Mouse (Mus musculus) myocyte (in vitro differentiated cells): ENCODE measurements around the gene Eif4b. TPM values are rescaled to one million over a fixed set of nuclear protein-coding genes. Genes with fewer than 3 reads are reported as not detected.

Experiments used
- H3K27me3 ChIP-seq: one replicate; pipeline ENCODE4 v1.6.1; 2011; ENCODE audit not compliant: control insufficient read depth, insufficient read depth, insufficient read length
- H3K36me3 ChIP-seq: one replicate; pipeline ENCODE4 v1.6.1; 2011; ENCODE audit not compliant: control insufficient read depth, insufficient read depth
- H3K4me2 ChIP-seq: one replicate; pipeline ENCODE4 v1.6.1; 2011; ENCODE audit warnings: low read depth, control low read depth
- H3K4me3 ChIP-seq: one replicate; pipeline ENCODE4 v1.5.1; 2011; ENCODE audit warnings: mild to moderate bottlenecking, control low read depth, moderate library complexity
- H3K79me2 ChIP-seq: one replicate; pipeline ENCODE4 v1.6.1; 2011; ENCODE audit not compliant: control insufficient read depth, insufficient read depth
- H3ac ChIP-seq: one replicate; pipeline ENCODE4 v1.6.1; 2011; ENCODE audit not compliant: control insufficient read depth, insufficient read length
- CEBPB ChIP-seq: IDR thresholded peaks from 2 replicates; pipeline ENCODE4 v1.6.1; 2011; ENCODE audit warnings: mild to moderate bottlenecking, moderate library complexity; ENCODE audit not compliant: poor library complexity, insufficient read depth, severe bottlenecking
- E2F4 ChIP-seq: IDR thresholded peaks from one replicate; pipeline ENCODE4 v1.6.1; 2011; ENCODE audit warnings: mild to moderate bottlenecking, control low read depth, moderate library complexity; ENCODE audit not compliant: insufficient read depth
- MAX ChIP-seq: IDR thresholded peaks from one replicate; pipeline ENCODE4 v1.6.1; 2011; ENCODE audit warnings: low read depth, mild to moderate bottlenecking, control low read depth
- MYOD1 ChIP-seq, 3 experiments: IDR thresholded peaks; one replicate each; pipeline ENCODE4 v1.6.1; 2011; ENCODE audit warnings: control low read depth in 2 of 3, low read depth in 2 of 3, mild to moderate bottlenecking in 2 of 3, moderate library complexity in 1 of 3; ENCODE audit not compliant: insufficient read length in 2 of 3, control insufficient read depth in 1 of 3
- MYOG ChIP-seq, 3 experiments: IDR thresholded peaks; one replicate each; pipeline ENCODE4 v1.6.1; 2011; ENCODE audit warnings: control low read depth in 2 of 3, low read depth in 2 of 3, mild to moderate bottlenecking in 2 of 3; ENCODE audit not compliant: insufficient read length in 2 of 3, control insufficient read depth in 1 of 3, insufficient read depth in 1 of 3
- POLR2A ChIP-seq: IDR thresholded peaks from one replicate; pipeline ENCODE4 v1.6.1; 2011; ENCODE audit warnings: low read depth, mild to moderate bottlenecking, control low read depth, moderate library complexity; ENCODE audit not compliant: insufficient read length
- POLR2AphosphoS2 ChIP-seq: IDR thresholded peaks from one replicate; pipeline ENCODE4 v1.6.1; 2011; ENCODE audit warnings: low read depth, control low read depth; ENCODE audit not compliant: insufficient read length
- REST ChIP-seq: IDR thresholded peaks from one replicate; pipeline ENCODE4 v1.6.1; 2011; ENCODE audit warnings: mild to moderate bottlenecking, control low read depth, moderate library complexity; ENCODE audit not compliant: insufficient read depth, insufficient read length
- SRF ChIP-seq: IDR thresholded peaks from one replicate; pipeline ENCODE4 v1.6.1; 2011; ENCODE audit warnings: low read depth; ENCODE audit not compliant: control insufficient read depth, insufficient read length
- TCF12 ChIP-seq: IDR thresholded peaks from one replicate; pipeline ENCODE4 v1.6.1; 2011; ENCODE audit warnings: mild to moderate bottlenecking, control low read depth; ENCODE audit not compliant: poor library complexity, insufficient read depth, severe bottlenecking
- TCF3 ChIP-seq: IDR thresholded peaks from one replicate; pipeline ENCODE4 v1.6.1; 2011; ENCODE audit warnings: low read depth, control low read depth; ENCODE audit not compliant: insufficient read length
- USF1 ChIP-seq: IDR thresholded peaks from one replicate; pipeline ENCODE4 v1.6.1; 2011; ENCODE audit warnings: low read depth, mild to moderate bottlenecking, control low read depth, moderate library complexity
- polyA plus RNA-seq: library from polyadenylated mRNA; unstranded; fragments of >200 nt; fragmentation: generic; extraction: Trizol; gene quantifications from one replicate; pipeline ENCODE4 v1.2.1, GENCODE M21; 2012; ENCODE audit warnings: missing spikeins

The Eif4b gene
- polyA plus RNA-seq, 1 experiment = 266 TPM

DNA sequence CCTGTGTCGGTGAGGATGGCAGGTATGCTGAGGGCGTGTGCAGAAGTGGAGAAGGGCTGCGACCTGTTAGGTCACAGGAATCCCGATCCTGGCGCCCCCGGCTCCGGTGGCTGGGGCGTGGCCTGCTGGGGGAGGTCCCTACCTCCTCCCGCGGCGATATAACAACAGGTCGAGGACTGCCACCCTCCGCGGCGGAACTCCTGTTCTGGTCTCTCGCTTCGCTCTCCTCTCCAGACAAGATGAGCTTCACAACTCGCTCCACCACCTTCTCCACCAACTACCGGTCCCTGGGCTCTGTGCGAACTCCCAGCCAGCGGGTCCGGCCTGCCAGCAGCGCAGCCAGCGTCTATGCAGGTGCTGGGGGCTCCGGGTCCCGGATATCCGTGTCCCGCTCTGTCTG is 45.5 kb upstream of the Eif4b start, which contains the start of gene Krt18:
TSS of gene Krt18 (plus strand) at position 141 of the 400 bp plus-strand sequence.
- Histone ChIP-seq H3K79me2 (no peaks in the 10 kb centered on the region), H3K4me3 (no peak within 1 kb of the TSS), H3K27me3 (no peaks in the 10 kb centered on the region), H3K36me3 (no peaks in the 10 kb centered on the region), H3K4me2 (no peak within 1 kb of the TSS), H3ac (no peak within 1 kb of the TSS)
- TF ChIP-seq SRF (no peak), TCF12 (no peak), USF1 (no peak), CEBPB (no peak), TCF3 (no peak), POLR2A (no peak), POLR2AphosphoS2 (no peak), REST (no peak), E2F4 (no peak), MYOD1 (IDR thresholded peaks at IDR 0.05; ENCODE audit: control insufficient read depth in 1 of 3, insufficient read length in 2 of 3, low read depth in 2 of 3) (no peak), MAX (no peak), MYOG (IDR thresholded peaks at IDR 0.05; ENCODE audit: control insufficient read depth in 1 of 3, insufficient read depth in 1 of 3, insufficient read length in 2 of 3, low read depth in 2 of 3) (no peak)

DNA sequence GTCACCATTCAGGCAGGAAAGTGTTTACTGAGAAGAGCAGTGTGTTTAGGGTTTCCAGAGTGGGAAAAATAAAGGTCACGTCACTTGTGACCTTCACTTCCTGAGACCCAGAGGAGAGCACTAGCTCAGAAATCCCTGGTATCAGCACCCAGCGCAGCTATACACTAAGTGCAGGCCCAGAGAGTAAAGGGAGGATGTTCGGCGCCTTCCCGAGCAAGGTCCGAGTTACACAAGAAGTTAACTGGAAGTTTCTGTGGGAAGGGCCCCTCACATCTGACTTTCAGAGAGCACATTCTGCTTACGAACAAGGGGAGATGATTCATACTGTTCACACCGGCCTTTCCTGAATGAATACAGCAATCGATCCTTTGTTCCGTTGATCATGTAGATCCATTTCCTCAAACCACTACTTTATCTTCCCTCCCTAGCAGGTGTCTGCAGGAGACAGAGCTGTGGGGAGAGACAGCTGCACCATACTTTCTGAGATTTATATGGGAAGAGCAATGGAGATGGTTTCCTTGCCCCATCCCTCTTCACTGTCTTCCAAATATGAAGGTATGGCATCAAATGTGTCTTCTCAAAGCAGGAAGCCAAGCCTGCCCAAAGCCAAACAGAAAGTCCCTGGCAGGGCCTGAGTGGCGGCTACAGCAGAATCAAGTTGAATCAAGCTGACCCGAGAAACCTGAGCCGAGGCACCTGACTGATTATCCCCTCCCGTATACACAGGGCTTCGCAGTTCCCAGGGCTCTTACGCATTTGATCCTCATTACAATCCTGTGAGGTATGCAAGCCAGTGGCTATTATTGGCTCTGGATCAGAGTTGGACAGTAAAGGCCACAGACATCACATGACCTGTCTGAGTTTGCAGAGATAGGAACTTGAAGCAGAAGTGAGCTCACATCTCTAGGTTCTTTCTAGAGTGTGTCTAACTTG is 39.2 kb upstream of the Eif4b start:
- H3K27me3 ChIP-seq = no peaks in the 10 kb centered on the region
- H3ac ChIP-seq = no peak overlapping the region
- H3K36me3 ChIP-seq = no peaks in the 10 kb centered on the region
- TF ChIP-seq MYOD1 (IDR thresholded peaks at IDR 0.05; ENCODE audit: control insufficient read depth in 1 of 3, insufficient read length in 2 of 3, low read depth in 2 of 3) (peak in 2 of 3 experiments; percentile 57 to 83), CEBPB (no peak), USF1 (peak; percentile 68), TCF12 (no peak), E2F4 (no peak)
- peak overlapping the region; percentile 1 for H3K4me2 ChIP-seq
- no peaks in the 10 kb centered on the region for H3K79me2 ChIP-seq
- no peak overlapping the region for H3K4me3 ChIP-seq

DNA sequence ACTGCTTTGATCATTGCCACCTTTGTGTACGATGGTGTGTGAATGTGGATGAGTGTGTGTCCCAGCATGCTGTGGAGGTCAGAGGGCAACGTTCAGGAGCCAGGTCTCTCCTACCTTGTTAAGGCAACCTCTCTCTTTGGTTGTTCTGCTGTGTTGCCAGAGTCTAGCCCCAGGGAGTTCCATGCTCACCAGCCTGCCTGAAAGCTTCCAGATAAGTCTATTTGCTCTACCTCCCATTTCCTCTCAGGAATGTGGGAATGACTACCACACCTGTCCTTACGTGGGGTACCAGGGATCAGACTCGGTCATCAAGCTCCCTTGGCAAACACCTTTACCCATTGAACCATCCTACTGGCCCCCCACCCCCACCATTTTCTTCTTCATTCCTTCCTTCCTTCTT is 33.3 kb upstream of the Eif4b start:
- H3K36me3 ChIP-seq = no peaks in the 10 kb centered on the region
- no peak overlapping the region for H3ac ChIP-seq
- no peaks in the 10 kb centered on the region for H3K27me3 ChIP-seq
- no peak for TF ChIP-seq MYOD1 (IDR thresholded peaks at IDR 0.05; ENCODE audit: control insufficient read depth in 1 of 3, insufficient read length in 2 of 3, low read depth in 2 of 3)
- TF ChIP-seq POLR2AphosphoS2 = no peak
- TF ChIP-seq REST = no peak
- no peak for TF ChIP-seq MAX
- TF ChIP-seq USF1 = no peak
- no peak for TF ChIP-seq POLR2A
- TF ChIP-seq TCF12 = no peak
- no peak for TF ChIP-seq TCF3
- TF ChIP-seq E2F4 = no peak
- TF ChIP-seq SRF = no peak
- TF ChIP-seq CEBPB = no peak
- no peak overlapping the region for H3K4me2 ChIP-seq
- H3K4me3 ChIP-seq = no peak overlapping the region
- H3K79me2 ChIP-seq = no peaks in the 10 kb centered on the region

DNA sequence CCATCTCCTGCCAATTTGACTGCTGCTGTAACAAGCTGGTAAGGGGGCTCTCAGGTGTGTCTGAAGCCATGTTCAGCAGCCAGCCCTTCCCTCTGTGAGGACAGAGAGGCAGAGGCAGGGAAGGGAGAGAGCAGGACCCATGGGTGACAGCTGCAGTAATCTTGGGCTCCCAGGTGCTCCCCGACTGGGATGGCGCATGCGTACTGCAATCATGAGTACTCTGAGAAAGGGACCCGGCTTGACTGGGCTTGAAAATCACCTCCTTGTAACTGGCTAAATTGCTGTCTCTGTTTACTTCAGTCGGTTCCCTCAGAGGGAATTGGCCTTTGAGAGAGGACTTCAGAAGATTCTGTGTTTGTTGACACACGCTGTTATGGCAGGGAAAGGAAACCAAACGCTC is 31.6 kb upstream of the Eif4b start:
- TF ChIP-seq CEBPB (no peak), TCF3 (no peak), MYOG (IDR thresholded peaks at IDR 0.05; ENCODE audit: control insufficient read depth in 1 of 3, insufficient read depth in 1 of 3, insufficient read length in 2 of 3, low read depth in 2 of 3) (peak in 1 of 3 experiments; percentile 31), TCF12 (no peak)
- no peak overlapping the region for H3ac ChIP-seq
- H3K4me2 ChIP-seq = no peak overlapping the region
- no peak overlapping the region for H3K4me3 ChIP-seq
- H3K36me3 ChIP-seq = no peaks in the 10 kb centered on the region
- H3K27me3 ChIP-seq = no peaks in the 10 kb centered on the region
- no peaks in the 10 kb centered on the region for H3K79me2 ChIP-seq

DNA sequence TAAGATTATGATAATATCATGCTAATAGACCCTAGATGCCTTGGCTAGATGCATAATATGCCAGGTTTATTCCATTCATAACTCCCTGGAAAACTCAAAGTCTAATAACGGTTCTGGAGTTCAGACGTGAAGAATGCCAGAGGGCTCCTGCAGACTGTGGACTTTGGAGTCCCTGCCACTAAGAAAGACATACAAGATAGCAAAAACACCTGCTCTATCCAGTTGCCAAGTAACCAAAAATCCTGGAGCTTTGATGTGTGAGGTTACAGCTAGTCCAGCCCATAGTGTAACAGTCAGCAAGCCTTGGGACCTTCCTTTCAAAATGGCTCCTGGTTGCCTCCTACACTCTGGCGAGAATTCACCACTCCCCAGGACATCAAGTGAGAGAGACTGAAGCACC is 28.8 kb upstream of the Eif4b start:
- Histone ChIP-seq H3K79me2 (no peaks in the 10 kb centered on the region), H3K4me3 (no peak overlapping the region), H3K27me3 (no peaks in the 10 kb centered on the region), H3ac (no peak overlapping the region), H3K36me3 (no peaks in the 10 kb centered on the region), H3K4me2 (no peak overlapping the region)
- TF ChIP-seq TCF12 (no peak), MYOG (IDR thresholded peaks at IDR 0.05; ENCODE audit: control insufficient read depth in 1 of 3, insufficient read depth in 1 of 3, insufficient read length in 2 of 3, low read depth in 2 of 3) (no peak), POLR2AphosphoS2 (no peak), POLR2A (no peak), TCF3 (no peak), MAX (no peak), REST (no peak), MYOD1 (IDR thresholded peaks at IDR 0.05; ENCODE audit: control insufficient read depth in 1 of 3, insufficient read length in 2 of 3, low read depth in 2 of 3) (no peak), SRF (no peak), CEBPB (no peak), USF1 (no peak), E2F4 (no peak)
